Mouse (Mus musculus) kidney, embryonic 16.5 days (tissue): Measurements from ENCODE around the gene Ramp1. TPM values are rescaled to one million over a fixed set of nuclear protein-coding genes. Genes with fewer than 3 reads are reported as not detected.

Experiments used
- ATAC-seq: fragments of 200-750 bp; cut with Nextera tagmentation; 2 replicates; pipeline ENCODE4 v1.8.0; 2017; ENCODE audit warnings: moderate TSS enrichment; ENCODE audit not compliant: low FRiP score, low TSS enrichment
- H3K27ac ChIP-seq: fragments of 300-500 bp; sonication (generic); 2 replicates; pipeline ENCODE4 v1.5.1; 2014; ENCODE audit warnings: low read length
- H3K27me3 ChIP-seq: fragments of 300-500 bp; sonication (generic); 2 replicates; pipeline ENCODE4 v1.6.1; 2014; ENCODE audit warnings: low read length, control low read depth, mixed read lengths; ENCODE audit not compliant: insufficient read depth
- H3K36me3 ChIP-seq: fragments of 300-500 bp; sonication (generic); 2 replicates; pipeline ENCODE4 v1.6.1; 2014; ENCODE audit warnings: low read length, control low read depth, mixed read lengths; ENCODE audit not compliant: insufficient read depth
- H3K4me1 ChIP-seq: fragments of 300-500 bp; sonication (generic); 2 replicates; pipeline ENCODE4 v1.6.1; 2014; ENCODE audit warnings: low read length, control low read depth, mixed read lengths; ENCODE audit not compliant: insufficient read depth
- H3K4me2 ChIP-seq: fragments of 300-500 bp; sonication (generic); replicated peaks from 2 replicates; pipeline ENCODE4 v1.6.1; 2014; ENCODE audit warnings: low read depth, low read length
- H3K4me3 ChIP-seq: fragments of 300-500 bp; sonication (generic); 2 replicates; pipeline ENCODE4 v1.5.1; 2014; ENCODE audit warnings: mild to moderate bottlenecking, low read length
- H3K9ac ChIP-seq: fragments of 300-500 bp; sonication (generic); replicated peaks from 2 replicates; pipeline ENCODE4 v1.6.1; 2014; ENCODE audit warnings: low read length
- H3K9me3 ChIP-seq: fragments of 300-500 bp; sonication (generic); 2 replicates; pipeline ENCODE4 v1.6.1; 2016; ENCODE audit warnings: low read length, control low read depth
- WGBS: fragments of 180-500 bp; shearing (Covaris S2); extraction: QIAGEN DNeasy Blood & Tissue Kit; methylation state at CpG from one replicate; pipeline ENCODE4 v1.1.7; 2014; 5-methylcytosine and 5-hydroxymethylcytosine counted together
- polyA plus RNA-seq: library from polyadenylated mRNA; unstranded; fragments of >200 nt; fragmentation: Nextera tagmentation; extraction: Ambion mirVana; gene quantifications from 2 replicates; pipeline ENCODE4 v1.2.1, GENCODE M21; 2015

The Ramp1 gene
- polyA plus RNA-seq: 1.3 and 2.2 TPM in 2 replicates

GRCm38 (mm10) chr1:91179533-91180173 is at the start of gene Ramp1:
Ramp1 (plus strand) TSS chr1:91179822.
- Histone ChIP-seq H3K9me3 (no peaks in the 10 kb centered on the region), H3K36me3 (no peaks in the 10 kb centered on the region), H3K4me1 (peaks cover 24% of the 10 kb centered on the region), H3K9ac (peak within 1 kb of the TSS; percentile 54), H3K4me3 (peak within 1 kb of the TSS; percentile 46), H3K27ac (no peak within 1 kb of the TSS), H3K27me3 (peaks cover 20% of the 10 kb centered on the region), H3K4me2 (peak within 1 kb of the TSS; percentile 80)
- WGBS: 5% methylated on average over 37 of the region's 37 CpGs
- peak; percentile 50; the same call in 1 of the 2 replicates for ATAC-seq

- H3K4me2 ChIP-seq: no peak overlapping the region
- H3K9me3 ChIP-seq: no peaks in the 10 kb centered on the region
- H3K4me3 ChIP-seq: no peak overlapping the region
- WGBS: 90% methylated on average over 2 of the region's 2 CpGs
- ATAC-seq: no peak
- no peaks in the 10 kb centered on the region for H3K27me3 ChIP-seq
- H3K4me1 ChIP-seq: no peaks in the 10 kb centered on the region
- no peak overlapping the region for H3K9ac ChIP-seq
- no peak overlapping the region for H3K27ac ChIP-seq
- no peaks in the 10 kb centered on the region for H3K36me3 ChIP-seq
Observed at GRCm38 (mm10) chr1:91137036-91137435, 42.6 kb upstream of the Ramp1 start.

GRCm38 (mm10) chr1:91144813-91145212 is 34.8 kb upstream of the Ramp1 start, which contains the start of gene Rbm44:
Rbm44 (plus strand) TSS chr1:91145089.
- Histone ChIP-seq H3K4me2 (no peak within 1 kb of the TSS; the same call in 1 of the 2 replicates), H3K4me3 (no peak within 1 kb of the TSS), H3K27me3 (no peaks in the 10 kb centered on the region), H3K9ac (no peak within 1 kb of the TSS), H3K4me1 (no peaks in the 10 kb centered on the region), H3K27ac (no peak within 1 kb of the TSS), H3K9me3 (no peaks in the 10 kb centered on the region), H3K36me3 (no peaks in the 10 kb centered on the region)
- no peak for ATAC-seq
- 76% methylated on average over 20 of the region's 20 CpGs for WGBS

- H3K9me3 ChIP-seq: no peaks in the 10 kb centered on the region
- H3K27me3 ChIP-seq: no peaks in the 10 kb centered on the region
- H3K9ac ChIP-seq: no peak overlapping the region
- ATAC-seq: no peak
- no peaks in the 10 kb centered on the region for H3K4me1 ChIP-seq
- H3K4me2 ChIP-seq: no peak overlapping the region
- H3K4me3 ChIP-seq: no peak overlapping the region
- H3K27ac ChIP-seq: no peak overlapping the region
- no peaks in the 10 kb centered on the region for H3K36me3 ChIP-seq
- WGBS: 67% methylated on average over 2 of the region's 2 CpGs
Observed at GRCm38 (mm10) chr1:91151509-91151908, 28.1 kb upstream of the Ramp1 start.

- H3K4me3 ChIP-seq: no peak overlapping the region
- no peaks in the 10 kb centered on the region for H3K27me3 ChIP-seq
- H3K27ac ChIP-seq: no peak overlapping the region
- no peaks in the 10 kb centered on the region for H3K4me1 ChIP-seq
- H3K9me3 ChIP-seq: no peaks in the 10 kb centered on the region
- ATAC-seq: no peak
- H3K4me2 ChIP-seq: no peak overlapping the region
- H3K36me3 ChIP-seq: no peaks in the 10 kb centered on the region
- H3K9ac ChIP-seq: no peak overlapping the region
- WGBS: 76% methylated on average over 6 of the region's 6 CpGs
Observed at GRCm38 (mm10) chr1:91166798-91167197, 12.8 kb upstream of the Ramp1 start.

GRCm38 (mm10) chr1:91169157-91169556 is 10.5 kb upstream of the Ramp1 start:
- Histone ChIP-seq H3K9ac (no peak overlapping the region), H3K36me3 (no peaks in the 10 kb centered on the region), H3K9me3 (no peaks in the 10 kb centered on the region), H3K4me3 (no peak overlapping the region), H3K4me2 (no peak overlapping the region), H3K27ac (no peak overlapping the region), H3K4me1 (no peaks in the 10 kb centered on the region), H3K27me3 (no peaks in the 10 kb centered on the region)
- ATAC-seq: no peak
- WGBS: 83% methylated on average over 4 of the region's 4 CpGs

- no peak overlapping the region for H3K4me2 ChIP-seq
- peaks cover 7% of the 10 kb centered on the region for H3K4me1 ChIP-seq
- no peaks in the 10 kb centered on the region for H3K9me3 ChIP-seq
- no peak overlapping the region for H3K27ac ChIP-seq
- H3K27me3 ChIP-seq: peaks cover 11% of the 10 kb centered on the region
- H3K36me3 ChIP-seq: no peaks in the 10 kb centered on the region
- 91% methylated on average over 5 of the region's 5 CpGs for WGBS
- no peak for ATAC-seq
- H3K9ac ChIP-seq: no peak overlapping the region
- H3K4me3 ChIP-seq: no peak overlapping the region
Observed at GRCm38 (mm10) chr1:91174796-91175195, 4.8 kb upstream of the Ramp1 start.

- WGBS: 51% methylated on average over 3 of the region's 3 CpGs
- H3K9ac ChIP-seq: no peak overlapping the region
- H3K27me3 ChIP-seq: peaks cover 13% of the 10 kb centered on the region
- no peak for ATAC-seq
- H3K36me3 ChIP-seq: no peaks in the 10 kb centered on the region
- H3K4me2 ChIP-seq: no peak overlapping the region
- peaks cover 11% of the 10 kb centered on the region for H3K4me1 ChIP-seq
- H3K4me3 ChIP-seq: no peak overlapping the region
- no peak overlapping the region for H3K27ac ChIP-seq
- H3K9me3 ChIP-seq: no peaks in the 10 kb centered on the region
Observed at GRCm38 (mm10) chr1:91176026-91176425, 3.6 kb upstream of the Ramp1 start.

- H3K27ac ChIP-seq: no peak overlapping the region
- 81% methylated on average over 4 of the region's 4 CpGs for WGBS
- no peak overlapping the region for H3K4me2 ChIP-seq
- no peaks in the 10 kb centered on the region for H3K9me3 ChIP-seq
- peaks cover 13% of the 10 kb centered on the region for H3K27me3 ChIP-seq
- no peak for ATAC-seq
- H3K4me1 ChIP-seq: peaks cover 18% of the 10 kb centered on the region
- no peaks in the 10 kb centered on the region for H3K36me3 ChIP-seq
- H3K4me3 ChIP-seq: no peak overlapping the region
- no peak overlapping the region for H3K9ac ChIP-seq
Observed at GRCm38 (mm10) chr1:91176871-91177270, 2.8 kb upstream of the Ramp1 start.

GRCm38 (mm10) chr1:91179086-91179485 is 536 bp upstream of the Ramp1 start:
- Histone ChIP-seq H3K27me3 (peaks cover 20% of the 10 kb centered on the region), H3K4me2 (0 out of 2 replicates have a peak overlapping the region, but pooled peaks have one; percentile 80), H3K4me3 (no peak overlapping the region), H3K9ac (no peak overlapping the region), H3K4me1 (peaks cover 24% of the 10 kb centered on the region), H3K36me3 (no peaks in the 10 kb centered on the region), H3K9me3 (no peaks in the 10 kb centered on the region), H3K27ac (no peak overlapping the region)
- 27% methylated on average over 5 of the region's 5 CpGs for WGBS
- peak; percentile 83 for ATAC-seq
